Mouse (Mus musculus) right cerebral cortex, adult 2 months (tissue): ENCODE data around the gene Atg9b.
A peak's percentile ranks its signal among the peaks of the same experiment; 100 is the strongest.

ENCODE experiments used
- DNase-seq, 2 experiments: peaks; one replicate each; pipeline ENCODE4 v3.0.0; 2021 to 2022; ENCODE audit warnings: low spot score in 2 of 2

Gene Atg9b

GRCm38 (mm10) chr5:24391864-24392263 lies at the start of gene Atg9b:
Gene Atg9b, minus strand, starts transcription at chr5:24392143.
- DNase-seq = no peak

DNA sequence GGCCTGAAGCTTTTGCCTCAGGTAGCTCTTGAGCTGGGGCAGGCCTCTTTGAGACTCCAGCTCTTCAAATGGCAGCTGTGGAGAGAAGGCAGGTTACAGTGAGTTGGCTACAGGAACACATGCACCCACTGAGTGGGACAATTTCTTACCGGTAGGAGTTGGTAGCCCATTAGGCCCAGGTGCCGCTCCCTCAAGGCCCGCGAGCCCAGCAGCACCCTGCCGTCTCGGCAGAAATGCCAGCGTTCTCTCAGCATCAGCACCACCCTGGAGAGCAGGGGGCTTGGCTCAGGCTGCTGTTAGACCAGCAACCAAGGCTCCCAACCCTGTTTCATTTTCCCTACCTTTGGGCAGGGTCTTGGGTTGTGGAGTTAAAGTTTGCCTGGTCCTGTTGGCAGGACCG lies 49.2 kb upstream of the Atg9b start:
- no peak for DNase-seq

- DNase-seq = no peak
Observed at GRCm38 (mm10) chr5:24433993-24434392, 42.0 kb upstream of the Atg9b start.

DNA sequence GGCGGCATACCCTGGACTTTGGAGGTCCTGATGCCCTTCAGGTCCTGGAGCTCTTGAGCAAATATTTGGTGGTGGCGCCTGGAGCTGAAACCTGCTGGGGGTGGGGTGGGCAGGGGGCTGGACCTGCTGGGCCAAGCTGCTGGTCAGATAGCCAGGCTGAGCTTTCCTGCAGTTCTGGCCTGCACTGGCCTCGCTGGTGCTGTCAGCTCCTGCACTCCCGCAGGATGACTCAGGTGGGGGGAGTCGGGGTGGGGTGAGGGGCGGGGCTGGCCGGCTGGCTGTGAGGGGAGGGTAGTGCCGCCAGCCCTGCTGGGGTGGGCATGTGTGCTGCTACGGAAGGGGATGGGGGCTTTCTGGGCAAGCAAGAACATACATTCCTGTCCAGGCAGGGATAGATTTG lies 36.7 kb upstream of the Atg9b start:
- DNase-seq = no peak

GRCm38 (mm10) chr5:24427981-24428402 lies 36.0 kb upstream of the Atg9b start:
- DNase-seq = no peak

DNA sequence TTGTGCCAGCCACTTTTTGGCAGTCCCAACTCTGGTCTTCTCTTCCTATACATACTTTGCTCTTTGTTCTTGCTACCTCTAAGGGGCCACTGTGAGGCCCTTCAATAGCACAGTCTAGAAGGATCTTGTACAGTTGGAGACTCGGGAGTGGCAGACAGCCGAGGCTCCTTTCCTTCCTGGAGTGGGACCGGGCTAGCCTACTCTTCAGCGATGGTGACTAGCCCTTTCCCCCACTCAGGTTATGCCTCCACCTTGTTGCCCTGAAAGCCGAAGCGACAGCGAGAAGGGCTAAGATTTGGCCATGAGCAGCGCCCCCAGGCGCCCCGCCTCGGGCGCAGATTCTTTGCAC lies 35.3 kb upstream of the Atg9b start:
- DNase-seq = no peak

DNA sequence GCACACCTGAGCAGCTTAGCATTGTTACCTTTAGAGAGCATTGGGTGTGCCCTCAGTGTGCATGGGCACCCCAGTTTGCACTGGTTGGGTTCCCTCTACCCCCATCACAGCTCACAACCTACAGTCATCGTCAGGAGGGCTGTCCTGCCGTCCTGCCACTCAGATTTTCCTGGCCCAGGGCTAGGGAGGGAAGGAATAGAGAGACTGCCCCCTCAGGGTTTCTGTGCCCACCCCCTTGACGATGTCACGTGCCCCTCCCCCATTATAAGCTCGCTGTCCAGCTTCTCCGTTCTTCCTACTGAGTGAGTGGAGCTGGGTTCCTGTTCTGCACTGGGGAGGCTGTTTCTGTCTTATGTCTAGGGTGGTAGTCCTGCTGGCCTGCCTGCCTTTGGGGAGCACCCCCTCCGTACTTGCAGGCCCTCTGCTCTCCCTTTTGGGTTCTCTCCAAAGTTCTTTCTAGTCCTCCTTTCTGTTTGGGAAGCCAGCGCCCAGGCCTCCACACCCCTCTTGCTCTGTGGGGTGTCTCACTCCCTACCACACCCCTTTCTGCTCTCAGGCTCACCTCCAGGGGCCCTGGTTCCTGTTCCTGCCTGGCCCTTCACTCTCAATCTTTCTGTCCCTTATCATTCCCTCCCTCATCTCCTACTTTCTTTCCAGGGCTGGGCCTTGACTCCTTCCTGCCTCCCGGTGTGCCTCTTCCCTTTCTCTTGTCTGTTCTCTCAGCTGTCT lies 34.8 kb upstream of the Atg9b start:
- no peak for DNase-seq

- no peak for DNase-seq
Observed at GRCm38 (mm10) chr5:24426037-24426432, 34.1 kb upstream of the Atg9b start.

- DNase-seq = peak in 1 of 2 experiments; percentile 29
Observed at GRCm38 (mm10) chr5:24425421-24426036, 33.6 kb upstream of the Atg9b start.

DNA sequence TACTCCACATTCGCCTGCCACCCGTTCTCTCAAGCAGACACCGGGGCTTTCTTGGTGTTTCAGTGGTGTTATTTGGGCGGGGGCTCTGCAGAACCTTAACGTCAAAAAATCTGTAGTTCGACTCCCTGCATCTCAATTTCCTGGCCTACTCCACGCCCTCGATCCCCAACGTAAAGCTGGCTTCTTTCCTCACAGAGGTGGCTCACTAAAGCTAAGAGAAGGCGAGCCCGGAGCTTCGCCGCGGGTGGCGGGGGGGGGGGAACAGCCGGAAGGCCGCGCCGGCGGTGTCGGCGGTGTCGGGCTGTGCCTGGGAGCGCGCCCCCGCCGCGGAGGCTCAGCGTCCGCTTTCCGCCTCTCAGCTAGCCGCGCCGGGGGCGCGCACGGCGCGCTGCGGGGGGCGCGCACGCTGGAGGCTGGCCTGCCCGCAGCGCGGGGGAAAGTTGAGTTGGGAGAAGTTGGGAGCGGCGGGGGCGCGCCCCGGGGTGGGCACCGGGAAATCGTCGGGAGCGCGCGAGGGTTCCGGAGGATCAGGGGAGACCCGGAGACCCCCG lies 33.0 kb upstream of the Atg9b start:
- DNase-seq = peak; percentile 51 to 71

GRCm38 (mm10) chr5:24424004-24424781 lies 32.2 kb upstream of the Atg9b start:
- peak in 1 of 2 experiments; percentile 30 for DNase-seq

- peak; percentile 99 to 100 for DNase-seq
Observed at GRCm38 (mm10) chr5:24423129-24424003, 31.4 kb upstream of the Atg9b start, which contains the start of the genes Cdk5 and Slc4a2. Gene Cdk5, minus strand, starts transcription at chr5:24423530. Gene Slc4a2, plus strand, starts transcription at chr5:24423837.

DNA sequence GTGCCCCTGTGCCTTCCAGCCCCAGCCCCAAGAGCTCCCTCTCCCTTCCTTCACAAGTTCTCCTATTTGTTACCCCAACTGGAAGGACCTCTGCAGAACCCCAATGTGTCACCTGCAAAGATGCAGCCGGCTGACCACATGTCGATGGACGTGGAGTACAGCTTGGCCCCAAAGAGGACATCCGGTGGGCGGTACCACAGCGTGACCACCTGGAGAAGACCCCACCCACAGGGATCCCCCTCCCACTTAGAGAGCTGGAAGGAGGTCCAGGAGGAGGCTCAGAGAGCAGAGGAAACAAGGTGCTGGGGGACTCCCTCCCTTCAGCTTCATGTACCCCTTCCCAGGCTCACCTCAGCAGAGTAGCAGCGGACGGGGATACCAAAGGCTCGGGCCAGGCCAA lies 28.4 kb upstream of the Atg9b start:
- DNase-seq = no peak

GRCm38 (mm10) chr5:24417587-24417986 lies 25.6 kb upstream of the Atg9b start:
- DNase-seq = no peak

- DNase-seq = peak; percentile 66 to 75
Observed at GRCm38 (mm10) chr5:24416222-24416736, 24.3 kb upstream of the Atg9b start.

- DNase-seq = no peak
Observed at GRCm38 (mm10) chr5:24413938-24414337, 22.0 kb upstream of the Atg9b start.

GRCm38 (mm10) chr5:24413042-24413693 lies 21.2 kb upstream of the Atg9b start, which contains the start of gene Asic3:
Gene Asic3, plus strand, starts transcription at chr5:24413392.
- no peak for DNase-seq

GRCm38 (mm10) chr5:24412063-24412462 lies 20.1 kb upstream of the Atg9b start:
- no peak for DNase-seq

DNA sequence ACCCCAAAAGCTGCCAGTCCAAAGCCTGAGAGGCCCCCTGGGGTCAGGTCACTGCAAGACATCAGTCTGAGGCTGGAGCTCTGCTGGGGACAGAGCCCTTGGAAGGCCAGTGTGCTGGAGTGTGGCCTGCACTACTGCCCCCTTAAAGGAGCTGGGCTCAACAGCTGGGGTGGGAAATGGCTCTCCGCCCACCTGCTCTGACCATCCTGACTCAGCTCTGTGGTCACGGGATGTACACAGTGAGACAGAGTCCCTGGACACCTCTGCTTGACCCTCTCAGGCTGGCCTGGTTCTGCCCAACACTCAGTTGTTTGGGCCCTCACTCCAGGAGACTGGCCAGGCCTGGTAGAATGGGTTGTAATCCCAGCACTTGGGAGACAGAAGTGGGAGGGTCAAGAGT lies 17.5 kb upstream of the Atg9b start:
- DNase-seq = no peak

DNA sequence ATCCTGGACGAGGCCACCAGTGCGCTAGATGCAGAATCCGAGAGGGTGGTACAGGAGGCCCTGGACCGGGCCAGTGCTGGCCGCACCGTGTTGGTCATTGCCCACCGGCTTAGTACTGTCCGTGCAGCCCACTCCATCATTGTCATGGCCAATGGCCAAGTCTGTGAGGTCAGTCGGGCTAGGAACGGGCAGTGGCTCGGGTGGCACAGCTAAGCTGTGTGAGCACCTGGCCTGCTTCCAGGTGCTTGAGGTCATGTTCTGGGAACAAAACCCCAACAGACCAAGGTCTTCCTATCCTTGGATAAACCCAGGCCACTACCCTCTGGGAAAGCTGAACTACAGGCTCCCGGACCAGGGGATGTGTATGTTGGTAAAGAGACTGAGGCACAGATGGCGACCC lies 16.7 kb upstream of the Atg9b start:
- DNase-seq = no peak
